Mouse (Mus musculus) fat pad, adult 2 months (tissue): ENCODE results near the gene Pzp.

Experiments
- DNase-seq: peaks from one replicate; pipeline ENCODE4 v3.0.0-alpha.2; 2011; ENCODE audit warnings: low read depth, low spot score; ENCODE audit errors: extremely low read depth

Pzp gene

GRCm38 (mm10) chr6:128479463-128480454, 46.8 kb downstream of the Pzp start:
- no peak for DNase-seq

GRCm38 (mm10) chr6:128477495-128477894, 49.0 kb downstream of the Pzp start:
- peak; percentile 99 for DNase-seq

GRCm38 (mm10) chr6:128474112-128474511, 52.4 kb downstream of the Pzp start:
- DNase-seq: no peak

- no peak for DNase-seq
Observed at GRCm38 (mm10) chr6:128469451-128469850, 57.1 kb downstream of the Pzp start.

GRCm38 (mm10) chr6:128467298-128467697, 59.2 kb downstream of the Pzp start:
- DNase-seq: no peak

GRCm38 (mm10) chr6:128466563-128466962, 60.0 kb downstream of the Pzp start:
- no peak for DNase-seq

- no peak for DNase-seq
Observed at GRCm38 (mm10) chr6:128466043-128466442, 60.5 kb downstream of the Pzp start.

- no peak for DNase-seq
Observed at GRCm38 (mm10) chr6:128464996-128465395, 61.5 kb downstream of the Pzp start.

GRCm38 (mm10) chr6:128461606-128462005, 64.9 kb downstream of the Pzp start:
- DNase-seq: no peak

- no peak for DNase-seq
Observed at GRCm38 (mm10) chr6:128460729-128461503, 65.6 kb downstream of the Pzp start.

- DNase-seq: no peak
Observed at GRCm38 (mm10) chr6:128460321-128460720, 66.2 kb downstream of the Pzp start.

- no peak for DNase-seq
Observed at GRCm38 (mm10) chr6:128457186-128457585, 69.3 kb downstream of the Pzp start.

GRCm38 (mm10) chr6:128455835-128456605, 70.5 kb downstream of the Pzp start:
- DNase-seq: no peak

GRCm38 (mm10) chr6:128447063-128447462, 79.5 kb downstream of the Pzp start:
- DNase-seq: no peak

GRCm38 (mm10) chr6:128445761-128446535, 80.6 kb downstream of the Pzp start:
- DNase-seq: no peak

- DNase-seq: no peak
Observed at GRCm38 (mm10) chr6:128440238-128440637, 86.3 kb downstream of the Pzp start.

GRCm38 (mm10) chr6:128438871-128439341, 87.6 kb downstream of the Pzp start:
- no peak for DNase-seq

GRCm38 (mm10) chr6:128438317-128438870, 88.1 kb downstream of the Pzp start, which contains the start of gene Fkbp4:
Fkbp4 (minus strand) TSS chr6:128438677.
- DNase-seq: no peak

GRCm38 (mm10) chr6:128437731-128438316, 88.7 kb downstream of the Pzp start:
- DNase-seq: no peak
